Mouse (Mus musculus): Measurements from ENCODE around the gene Strap. TPM values are rescaled to one million over a fixed set of nuclear protein-coding genes. Genes with fewer than 3 reads are reported as not detected.

The Strap gene
- 26.9 and 45.9 TPM in 2 replicates for polyA plus RNA-seq (2012; rRNA removed; ENCODE audit: low replicate concordance)

DNA sequence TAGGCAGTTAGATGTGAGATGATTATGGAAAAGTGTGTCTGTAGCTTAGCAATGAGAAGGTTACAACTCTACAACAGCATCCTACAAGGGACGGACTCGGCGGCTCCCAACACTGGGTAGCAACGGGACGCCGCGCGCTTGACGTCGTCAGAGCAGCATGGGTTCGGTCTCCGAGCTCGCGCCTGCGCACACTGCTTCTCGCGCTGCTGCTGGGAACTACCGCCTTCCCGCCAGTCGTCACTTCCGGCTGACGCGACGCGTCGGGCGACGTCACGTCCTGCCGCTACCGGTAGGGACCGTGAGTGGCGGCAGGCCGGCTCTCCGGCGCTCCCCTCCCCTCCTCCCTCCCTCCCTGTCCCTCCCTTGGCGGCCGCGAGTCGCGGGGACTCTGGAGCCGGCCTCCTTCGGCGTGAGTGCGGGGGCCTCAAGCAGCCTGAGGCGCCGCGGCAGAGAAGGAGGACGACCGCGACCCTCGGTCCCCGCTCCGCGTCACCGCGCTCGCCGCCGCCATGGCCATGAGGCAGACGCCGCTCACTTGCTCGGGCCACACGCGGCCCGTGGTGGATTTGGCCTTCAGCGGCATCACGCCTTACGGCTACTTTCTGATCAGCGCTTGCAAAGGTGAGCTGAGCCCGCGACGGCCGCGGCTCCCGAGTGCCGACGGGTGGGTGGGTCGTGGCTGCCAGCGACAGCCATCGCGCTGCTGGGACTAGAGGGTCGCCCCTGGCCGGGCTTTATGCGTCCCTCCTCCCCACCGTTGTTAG lies at the start of gene Strap:
TSS of gene Strap (plus strand) at position 233 of the 764 bp plus-strand sequence.

DNA sequence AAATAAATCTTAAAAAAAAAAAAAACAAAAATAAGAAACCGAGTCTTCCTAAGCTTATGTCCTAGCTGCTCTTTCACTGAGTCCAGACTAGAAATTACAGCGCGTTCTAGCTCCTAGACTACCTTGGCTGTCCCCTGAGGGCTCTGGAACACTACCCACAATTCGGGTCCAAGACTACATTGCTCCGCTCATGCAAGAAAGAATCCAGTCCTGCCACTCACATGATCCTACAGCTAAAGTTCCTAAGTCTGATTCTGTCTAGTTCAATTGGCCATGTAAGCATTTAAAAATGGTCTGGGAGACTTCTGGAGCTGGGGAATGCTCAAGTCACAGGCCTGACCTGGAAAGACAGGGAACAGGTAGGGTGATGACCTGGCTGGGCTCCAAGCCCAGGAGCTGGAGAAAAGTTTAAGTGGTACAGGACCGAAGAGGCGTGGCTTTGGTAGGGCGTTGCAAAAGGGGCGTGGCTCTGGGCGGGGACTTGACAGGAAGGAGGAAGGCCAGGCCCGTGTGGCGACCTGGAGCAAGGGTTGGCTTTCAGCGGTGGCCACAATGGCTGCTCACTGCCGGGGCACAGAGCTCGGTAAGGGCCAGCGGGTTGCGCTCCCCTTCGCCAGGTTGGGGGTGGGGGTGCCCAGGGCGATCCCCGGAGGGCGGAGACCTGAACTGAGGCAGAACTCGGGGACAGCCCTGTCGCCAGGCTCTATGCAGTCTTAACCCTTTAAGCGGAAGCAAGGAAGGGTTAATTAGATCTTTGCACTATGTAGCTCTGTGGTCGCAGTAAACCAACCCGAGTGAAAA lies 19.4 kb downstream of the Strap start, which contains the start of gene Dera:
TSS of gene Dera (plus strand) at position 491 of the 801 bp plus-strand sequence.

Other genes with a start within 250 kb of the Strap start
- gene Eps8, start 80.2 kb upstream of the Strap start, polyA plus RNA-seq (2012; rRNA removed; ENCODE audit: low replicate concordance): 9.8 and 14.4 TPM in 2 replicates
- gene Dera, start 19.5 kb downstream of the Strap start, polyA plus RNA-seq (2012; rRNA removed; ENCODE audit: low replicate concordance): 15.7 and 22.0 TPM in 2 replicates

All from subcutaneous adipose tissue, adult 2 months (tissue).